Mouse (Mus musculus) Muller cell, postnatal 12 days (primary cell): ENCODE data around the gene Troap.

Experiments used
- DNase-seq: peaks from one replicate; pipeline ENCODE4 v3.0.0-alpha.2; 2015; ENCODE audit errors: inconsistent ontology term

The Troap gene

GRCm38 (mm10) chr15:99113396-99113975 lies 39.1 kb downstream of the Troap start:
- DNase-seq: no peak

DNA sequence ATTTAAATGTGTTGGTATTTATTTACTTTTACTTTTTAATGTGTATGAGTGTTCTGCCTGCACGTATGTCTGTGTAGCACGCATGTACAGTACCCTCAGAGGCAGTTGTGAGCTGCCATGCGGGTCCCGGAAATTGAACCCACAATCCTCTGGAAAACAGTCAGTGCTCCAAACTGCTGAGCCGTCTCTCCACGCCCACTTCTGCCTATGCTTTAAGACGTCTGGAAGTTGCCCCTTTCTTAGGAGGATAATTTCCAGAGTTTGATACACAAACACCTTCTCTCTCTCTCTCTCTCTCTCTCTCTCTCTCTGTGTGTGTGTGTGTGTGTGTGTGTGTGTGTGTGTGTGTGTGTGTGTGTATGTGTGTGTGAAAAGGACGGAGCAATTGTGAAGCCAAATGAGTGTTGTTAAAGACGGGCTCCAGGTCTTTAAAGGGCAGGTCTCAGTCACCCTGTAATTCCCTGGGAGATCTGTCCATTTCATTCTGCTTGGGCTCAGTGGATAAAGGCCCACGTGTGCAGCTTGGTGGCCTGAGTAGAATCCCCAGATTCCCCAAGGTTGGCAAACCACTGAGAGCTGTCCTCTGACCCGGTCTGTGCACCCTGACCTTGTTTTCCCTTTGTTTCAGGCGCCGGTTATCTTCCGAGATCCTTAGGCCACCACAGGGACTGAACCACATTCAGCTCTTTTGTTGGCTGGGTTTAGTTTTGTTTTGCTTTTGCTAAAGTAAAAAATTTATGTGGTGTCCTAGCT lies 40.1 kb downstream of the Troap start:
- DNase-seq: no peak

GRCm38 (mm10) chr15:99115065-99115423 lies 40.7 kb downstream of the Troap start:
- DNase-seq: no peak

GRCm38 (mm10) chr15:99116539-99116938 lies 42.2 kb downstream of the Troap start:
- no peak for DNase-seq

DNA sequence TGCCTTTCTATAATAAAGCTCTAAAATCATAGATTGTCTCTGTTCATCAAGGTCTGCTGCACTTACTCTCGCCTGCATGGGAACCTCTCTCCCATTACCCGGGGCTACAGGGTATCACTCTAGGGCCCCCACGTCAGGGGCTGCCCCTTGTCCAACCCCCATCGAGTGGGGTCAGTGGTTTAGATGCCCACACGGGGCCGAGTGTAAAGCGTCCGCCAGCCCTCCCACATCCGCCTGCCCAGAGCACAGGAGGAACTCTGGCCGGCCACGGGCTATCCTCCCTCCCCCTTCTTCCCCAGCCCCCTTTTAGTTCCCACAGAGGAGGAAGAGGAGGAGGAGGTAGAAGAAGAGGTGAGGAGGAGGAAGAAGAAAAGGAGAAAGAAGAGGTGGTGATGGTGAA lies 46.4 kb downstream of the Troap start:
- no peak for DNase-seq

DNA sequence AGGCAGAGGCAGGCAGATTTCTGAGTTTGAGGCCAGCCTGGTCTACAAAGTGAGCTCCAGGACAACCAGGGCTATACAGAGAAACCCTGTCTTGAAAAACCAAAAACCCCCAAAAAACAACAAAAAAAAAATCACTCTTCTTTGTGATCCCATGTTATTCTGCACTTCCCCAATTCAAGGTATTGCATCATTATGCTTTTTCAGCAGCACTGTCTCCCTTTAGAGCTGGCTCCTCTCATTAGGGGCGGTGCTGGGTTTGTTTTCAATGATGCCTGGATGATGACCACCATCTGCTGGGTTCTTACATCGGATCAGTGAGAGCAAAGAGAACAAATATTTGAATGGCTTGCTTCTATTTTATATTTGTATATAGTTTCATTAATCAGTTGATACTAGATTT lies 48.3 kb downstream of the Troap start:
- DNase-seq: no peak

GRCm38 (mm10) chr15:99125711-99126080 lies 51.3 kb downstream of the Troap start, which contains the start of gene Spats2:
Gene Spats2, plus strand, starts transcription at chr15:99125916.
- no peak for DNase-seq

DNA sequence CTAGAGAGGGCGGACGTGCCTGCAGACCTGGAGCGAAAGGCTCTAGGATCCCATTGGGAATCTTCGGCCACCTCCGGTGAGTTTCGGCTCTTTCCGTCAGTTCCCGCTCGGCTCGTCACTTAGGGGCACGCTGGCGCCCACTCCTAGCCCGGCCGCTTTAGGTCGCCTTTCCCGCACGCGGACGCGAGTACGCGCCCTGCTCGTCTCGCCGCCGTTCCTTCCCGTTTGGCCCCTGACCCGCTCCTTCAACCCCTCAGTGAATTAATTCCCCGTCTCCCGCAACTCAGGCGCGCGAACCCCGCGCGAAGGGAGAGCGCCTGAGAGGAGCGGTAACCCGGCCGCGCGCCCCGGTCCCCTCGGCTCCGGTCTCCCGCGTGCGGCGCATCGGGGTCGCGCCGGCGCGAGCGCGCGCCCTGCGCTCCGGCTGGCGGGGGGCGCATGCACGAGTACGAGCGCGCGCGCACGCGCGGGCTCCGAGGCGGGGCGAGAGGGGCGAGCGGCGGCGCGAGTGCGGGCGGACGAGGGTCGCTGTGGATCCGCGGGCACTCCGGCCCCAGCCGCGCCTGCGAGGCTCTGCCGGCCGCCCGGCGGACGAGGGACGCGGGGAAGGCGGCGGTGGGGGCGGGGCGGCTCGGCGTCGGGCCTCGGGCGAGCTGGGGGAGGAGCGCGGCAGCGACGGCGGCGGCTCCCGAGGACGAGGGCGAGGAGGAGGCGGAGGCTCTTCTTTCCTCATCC lies 51.9 kb downstream of the Troap start:
- DNase-seq: peak; percentile 89

GRCm38 (mm10) chr15:99126816-99127365 lies 52.5 kb downstream of the Troap start:
- DNase-seq: peak; percentile 40

DNA sequence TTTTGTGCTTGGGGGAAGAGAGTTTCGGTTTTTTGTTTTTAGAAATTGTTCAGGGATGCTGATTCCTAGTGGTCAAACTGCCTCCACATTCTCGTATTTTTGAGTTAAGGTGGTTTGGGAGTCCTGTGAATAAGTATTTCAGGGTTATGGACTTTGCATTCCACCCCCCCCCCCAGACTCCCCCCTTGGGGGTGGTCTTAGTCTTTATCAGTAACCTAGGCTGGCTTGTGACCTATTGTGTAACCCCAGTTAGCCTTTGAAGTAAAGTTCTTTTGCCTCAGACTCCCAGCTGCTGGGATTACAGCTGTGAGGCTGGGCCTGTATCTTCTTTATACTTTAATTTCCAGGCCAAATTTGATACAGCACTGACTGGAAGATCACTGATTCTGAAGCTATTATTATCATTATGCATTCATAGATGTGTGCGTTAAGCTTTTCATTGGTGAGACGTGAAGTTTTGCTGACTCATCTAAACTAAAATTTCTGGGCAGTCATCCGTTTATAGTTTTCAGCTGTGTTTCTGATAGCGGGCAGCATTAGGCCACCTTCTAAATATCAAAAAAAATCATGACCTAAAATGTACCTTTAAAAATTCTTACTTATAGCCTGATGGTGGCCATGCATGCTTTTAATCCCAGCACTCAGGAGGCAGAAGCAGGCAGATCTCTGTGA lies 53.6 kb downstream of the Troap start:
- DNase-seq: no peak

DNA sequence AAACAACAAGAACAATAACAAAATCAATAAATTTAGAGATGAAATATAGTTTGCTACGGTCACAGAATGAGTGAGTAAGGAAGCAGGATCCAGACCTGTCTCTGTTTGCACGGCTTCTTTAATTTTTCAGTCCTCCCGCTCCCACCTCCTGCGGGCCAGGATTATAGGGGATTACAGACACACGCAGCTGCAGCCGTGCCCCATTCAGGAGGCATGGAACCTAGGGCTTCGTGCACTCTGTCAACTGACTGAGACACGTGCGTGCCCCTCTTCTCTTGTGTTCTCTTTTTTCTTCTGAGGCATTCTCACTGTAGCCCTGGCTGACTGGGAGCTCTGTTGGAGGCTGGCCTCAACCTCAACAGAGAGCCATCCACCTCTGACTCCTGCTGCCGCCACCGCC lies 55.1 kb downstream of the Troap start:
- DNase-seq: no peak

DNA sequence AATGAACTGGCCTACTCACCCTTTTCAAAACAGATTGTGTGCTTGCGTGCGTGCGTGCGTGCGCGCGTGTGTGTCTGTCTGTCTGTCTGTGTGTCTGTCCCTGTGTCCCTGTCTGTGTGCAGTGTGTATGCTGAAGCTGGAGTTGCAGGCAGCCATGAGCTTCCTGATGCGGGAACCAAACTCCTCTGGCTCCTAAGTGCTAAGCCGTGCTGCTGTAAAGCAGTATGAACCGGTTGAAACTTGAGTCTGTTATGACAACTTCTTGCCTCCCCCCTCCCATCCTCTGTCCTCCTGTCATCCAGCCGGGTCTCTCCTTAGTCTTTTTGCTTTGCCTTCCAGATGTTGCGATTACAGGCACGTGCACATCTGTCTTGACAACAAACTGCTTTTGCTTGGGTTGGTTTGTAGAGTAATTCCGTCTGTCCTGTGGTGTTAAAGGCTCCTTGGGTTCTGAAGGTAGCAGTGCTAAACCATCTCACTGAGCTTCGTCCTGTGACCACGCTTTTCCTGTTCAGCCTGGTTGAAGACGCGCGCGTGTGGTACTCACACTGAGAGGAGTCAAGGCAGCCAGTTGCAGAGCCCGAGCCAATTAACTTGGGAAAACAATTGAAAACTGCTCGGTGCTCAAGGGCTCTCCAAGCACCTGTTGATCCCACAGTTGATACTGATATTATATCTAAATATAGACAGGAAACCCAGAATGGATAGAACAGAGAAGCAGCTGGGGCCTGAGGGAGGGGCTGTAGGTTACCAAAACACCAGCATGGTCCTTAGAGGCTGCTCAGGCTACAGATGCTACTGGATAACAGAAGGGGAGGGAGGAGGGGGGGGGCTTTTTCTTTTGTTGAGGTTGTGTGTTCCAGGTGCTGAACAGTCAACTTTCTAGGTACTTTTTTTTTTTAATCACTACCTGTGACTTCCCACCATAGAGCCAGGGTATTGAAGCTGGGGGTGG lies 55.9 kb downstream of the Troap start:
- no peak for DNase-seq
